In the genomic region with DNA sequence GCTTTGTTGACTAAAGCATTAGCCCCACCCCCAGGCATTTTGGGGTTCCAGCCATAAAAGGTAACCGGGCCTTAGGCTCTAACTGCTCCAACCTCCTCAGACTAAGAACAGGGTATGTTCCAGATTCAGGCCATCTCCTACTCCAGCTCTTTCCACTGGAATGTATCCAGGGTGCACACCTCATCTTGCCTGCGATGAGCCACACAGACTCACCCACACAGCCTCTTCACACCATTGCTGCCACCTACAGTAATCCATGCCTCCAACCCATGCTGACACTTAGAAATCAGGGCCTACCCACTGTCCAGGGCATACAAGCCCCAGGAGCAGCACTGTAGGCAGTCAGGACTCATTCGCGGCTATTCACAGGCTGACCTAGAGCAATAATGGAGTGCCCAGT, we compare ENCODE assay signal across 19 mouse cellular contexts. TPM values are rescaled to one million over a fixed set of nuclear protein-coding genes. Genes with fewer than 3 reads are reported as not detected.
DNase-seq lines count a peak whose midpoint lies in the region; ATAC-seq and TF ChIP-seq lines count a peak whose summit lies in the region.
"Had no signal": no experiment of that assay in that cellular context is flagged by ENCODE, and none has a peak within 500 bp of the region (broad histone marks: within the 10 kb centered on the region; RNA-seq: fewer than 3 reads in every experiment).

No protein-coding gene starts in this region.

- no peak for TF ChIP-seq CTCF in heart, adult 2 months (IDR thresholded peaks at IDR 0.05)

- intact Hi-C loops in heart, adult 2 months (cut with DNase I) = loop anchor here (5.0 kb wide), 2 partner anchors 133 to 348 kb away; a partner anchor contains a TSS

- TF ChIP-seq POLR2A in heart, adult 2 months (IDR thresholded peaks at IDR 0.05; ENCODE audit: insufficient read depth, low read depth, low read length) = no peak

- H3K27ac ChIP-seq in hindbrain, embryonic 14.5 days = no peak overlapping the region
- H3K27ac ChIP-seq in midbrain, embryonic 16.5 days (ENCODE audit: low read length) = peak overlapping the region; percentile 72
- H3K27ac ChIP-seq in heart, adult 2 months = no peak overlapping the region

- 55% methylated on average over 4 of the region's 4 CpGs for WGBS in hindbrain, embryonic 14.5 days
- WGBS in midbrain, embryonic 16.5 days = 53% methylated on average over 4 of the region's 4 CpGs
- WGBS in heart, adult 2 months = 71% methylated on average over 4 of the region's 4 CpGs

- H3K4me1 ChIP-seq in hindbrain, embryonic 14.5 days (replicated peaks; ENCODE audit: control insufficient read depth, insufficient read depth, low read length) = peaks cover 18% of the 10 kb centered on the region
- peaks cover 35% of the 10 kb centered on the region for H3K4me1 ChIP-seq in midbrain, embryonic 16.5 days (ENCODE audit: control insufficient read depth, insufficient read depth, low read length)
- H3K4me1 ChIP-seq in heart, adult 2 months (ENCODE audit: control insufficient read depth, insufficient read depth, low read length) = peaks cover 2% of the 10 kb centered on the region; the same call in 1 of the 2 replicates

- peaks cover 23% of the 10 kb centered on the region for H3K36me3 ChIP-seq in hindbrain, embryonic 14.5 days (replicated peaks; ENCODE audit: control insufficient read depth, insufficient read depth)
- H3K36me3 ChIP-seq in midbrain, embryonic 16.5 days (ENCODE audit: control insufficient read depth, insufficient read depth, low read length) = 0 out of 2 replicates have a peak, but pooled peaks cover 3% of the 10 kb centered on the region
- H3K36me3 ChIP-seq in heart, adult 2 months (ENCODE audit: control insufficient read depth, insufficient read depth, low read length) = no peaks in the 10 kb centered on the region

- H3K4me3 ChIP-seq in hindbrain, embryonic 14.5 days (replicated peaks; ENCODE audit: low read length) = peak overlapping the region; percentile 20
- H3K4me3 ChIP-seq in midbrain, embryonic 16.5 days (ENCODE audit: low read depth, low read length) = peak overlapping the region; percentile 36
- H3K4me3 ChIP-seq in heart, adult 2 months = no peak overlapping the region

- no peaks in the 10 kb centered on the region for H3K79me2 ChIP-seq in heart, adult 2 months (replicated peaks; ENCODE audit: control insufficient read depth, insufficient read depth, low read length)

- DNase-seq in MN1 (ENCODE audit: low spot score) = peak; percentile 16
- peak; percentile 76 for DNase-seq in brain, adult 2 months (ENCODE audit: low read depth, low spot score)
- DNase-seq in hindbrain, embryonic 14.5 days (ENCODE audit: low spot score) = no peak
- no peak for DNase-seq in heart, adult 2 months
- no peak for DNase-seq in cerebellum, postnatal 14 days
- no peak for DNase-seq in adrenal gland, postnatal 25 days
- DNase-seq: cerebellum, adult 18-20 months; embryo, embryonic 11 days; kidney, adult 9 months; liver; lung, embryonic 14.5 days; thymus, adult 2 months had no signal

- H3K4me2 ChIP-seq in hindbrain, embryonic 14.5 days (replicated peaks) = peak overlapping the region; percentile 49
- H3K4me2 ChIP-seq in midbrain, embryonic 16.5 days (ENCODE audit: low read length) = peak overlapping the region; percentile 53
- H3K4me2 ChIP-seq: lung, embryonic 14.5 days had no signal

- H3K9me3 ChIP-seq in hindbrain, embryonic 14.5 days (ENCODE audit: control insufficient read depth, low read length) = no peaks in the 10 kb centered on the region
- H3K9me3 ChIP-seq in midbrain, embryonic 16.5 days (replicated peaks; ENCODE audit: control insufficient read depth, low read length, poor library complexity, severe bottlenecking) = no peaks in the 10 kb centered on the region

- peaks cover 40% of the 10 kb centered on the region for H3K27me3 ChIP-seq in hindbrain, embryonic 14.5 days (ENCODE audit: control insufficient read depth, insufficient read depth, low read length)
- H3K27me3 ChIP-seq in midbrain, embryonic 16.5 days (ENCODE audit: control insufficient read depth, insufficient read depth, low read depth, low read length) = peaks cover 26% of the 10 kb centered on the region
- H3K27me3 ChIP-seq in heart, adult 2 months (ENCODE audit: control insufficient read depth, insufficient read depth, low read length) = peaks cover 11% of the 10 kb centered on the region; the same call in 1 of the 2 replicates

- no peak for TF ChIP-seq EP300 in heart, adult 2 months (IDR thresholded peaks at IDR 0.05; ENCODE audit: insufficient read depth, low read depth, low read length)

- peak overlapping the region; percentile 37; the same call in 1 of the 2 replicates for H3K9ac ChIP-seq in hindbrain, embryonic 14.5 days
- peak overlapping the region; percentile 23 for H3K9ac ChIP-seq in midbrain, embryonic 16.5 days (ENCODE audit: low read depth, low read length)
- no peak overlapping the region for H3K9ac ChIP-seq in heart, adult 2 months (ENCODE audit: low read depth, low read length)
- H3K9ac ChIP-seq: lung, embryonic 14.5 days had no signal

- no peak for ATAC-seq in hindbrain, embryonic 14.5 days (ENCODE audit: low FRiP score)
- ATAC-seq in midbrain, embryonic 16.5 days = peak; percentile 26

RNA-seq across cellular contexts. Expression of a gene that starts 1.6 kb away (rescaled TPM):
- polyA plus RNA-seq in hindbrain, embryonic 14.5 days (2014; fragmentation: Nextera tagmentation; extraction: Ambion mirVana) = 10.4 TPM in 2 replicates
- 14.1 and 14.3 TPM in 2 replicates for polyA plus RNA-seq in midbrain, embryonic 16.5 days (2015; fragmentation: Nextera tagmentation; extraction: Ambion mirVana)
- total RNA-seq in heart, adult 2 months (2021) = 100 to 1,000 TPM; 187 to 221 TPM
- 349 and 374 TPM in 2 replicates for polyA plus RNA-seq in heart, adult 2 months (2012; rRNA removed)
- 62.9 and 66.6 TPM in 2 replicates for total RNA-seq in adrenal gland, postnatal 25 days (2021)
- total RNA-seq: hematopoietic stem cell, adult 5-6 weeks had no signal

RNA-seq across cellular contexts. Expression of a gene that starts 16.7 kb away (rescaled TPM):
- polyA plus RNA-seq in hindbrain, embryonic 14.5 days (2014; fragmentation: Nextera tagmentation; extraction: Ambion mirVana) = 30.6 and 34.6 TPM in 2 replicates
- 47.4 and 55.1 TPM in 2 replicates for polyA plus RNA-seq in midbrain, embryonic 16.5 days (2015; fragmentation: Nextera tagmentation; extraction: Ambion mirVana)
- 1 to 10 TPM; 4.6 to 7.1 TPM for total RNA-seq in heart, adult 2 months (2021)
- polyA plus RNA-seq in heart, adult 2 months (2012; rRNA removed) = 17.3 and 20.2 TPM in 2 replicates
- 23.3 and 28.6 TPM in 2 replicates for total RNA-seq in adrenal gland, postnatal 25 days (2021)

RNA-seq across cellular contexts. Expression of a gene that starts 18.1 kb away (rescaled TPM):
- polyA plus RNA-seq in hindbrain, embryonic 14.5 days (2014; fragmentation: Nextera tagmentation; extraction: Ambion mirVana) = not detected in 2 replicates
- polyA plus RNA-seq in midbrain, embryonic 16.5 days (2015; fragmentation: Nextera tagmentation; extraction: Ambion mirVana) = not detected in 2 replicates
- under 1 TPM in 1 of 2 experiments, not detected in 1; 0.52 TPM for total RNA-seq in heart, adult 2 months (2021)
- not detected in 2 replicates for polyA plus RNA-seq in heart, adult 2 months (2012; rRNA removed)
- total RNA-seq in adrenal gland, postnatal 25 days (2021) = 0.91 TPM in 1 of 2 replicates, not detected in the other
- total RNA-seq: heart, adult 8-10 months; hematopoietic stem cell, adult 5-6 weeks; layer of hippocampus, adult 18-20 months; left cerebral cortex, postnatal 10 days; megakaryocyte progenitor cell, adult 5-6 weeks had no signal
- polyA plus RNA-seq: brain, embryonic 14.5 days; thymus, adult 2 months had no signal

Comparison
In these comparisons a context has a peak if more than half of its experiments do, and no peak if none do; other contexts are left out.
1. DNase-seq: peak in MN1 (single experiment) and brain, adult 2 months (single experiment); none in hindbrain, embryonic 14.5 days (single experiment), heart, adult 2 months (0 of 2), cerebellum, postnatal 14 days (0 of 2) and adrenal gland, postnatal 25 days (single experiment).
2. RNA of a gene that starts 1.6 kb away (polyA plus RNA-seq): 349 to 374 TPM in heart, adult 2 months; 14.1 to 14.3 TPM in midbrain, embryonic 16.5 days and 10.4 TPM in hindbrain, embryonic 14.5 days; every median in the first group is over 10 times any median in the second.